Mouse (Mus musculus): Measurements from ENCODE around the gene Lrrc66. TPM values are rescaled to one million over a fixed set of nuclear protein-coding genes. Genes with fewer than 3 reads are reported as not detected.

Lrrc66 gene
- polyA plus RNA-seq, 1 experiment from 2014 or later: not detected

DNA sequence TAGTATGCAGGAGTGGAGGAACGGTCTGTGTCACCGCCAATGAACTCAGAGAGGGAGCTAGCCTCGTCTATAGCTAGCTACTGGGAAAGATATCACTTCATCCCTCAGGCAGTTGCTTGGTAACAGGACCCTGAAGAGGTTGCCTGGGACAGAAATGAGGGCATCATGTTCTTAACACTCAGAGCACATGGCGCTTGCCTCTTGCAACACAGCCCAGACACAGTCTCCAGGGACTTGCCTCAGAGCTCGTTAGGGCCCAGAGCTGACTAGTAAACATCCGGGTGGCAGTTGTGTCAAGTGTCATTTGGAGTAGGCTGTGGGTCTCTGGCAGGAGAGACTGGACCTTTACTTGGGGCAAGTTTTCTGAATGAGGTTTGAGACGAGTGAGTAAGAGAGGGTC, 58.5 kb downstream of the Lrrc66 start:
- Histone ChIP-seq H3K4me1 (peaks cover 4% of the 10 kb centered on the region), H3K9me3 (no peaks in the 10 kb centered on the region), H3K9ac (no peak overlapping the region), H3K4me3 (no peak overlapping the region), H3K36me3 (replicated peaks) (no peaks in the 10 kb centered on the region), H3K27me3 (replicated peaks) (no peaks in the 10 kb centered on the region), H3K4me2 (no peak overlapping the region), H3K27ac (no peak overlapping the region)
- ATAC-seq (replicated peaks): no peak
- WGBS: 80% methylated on average over 7 of the region's 7 CpGs

DNA sequence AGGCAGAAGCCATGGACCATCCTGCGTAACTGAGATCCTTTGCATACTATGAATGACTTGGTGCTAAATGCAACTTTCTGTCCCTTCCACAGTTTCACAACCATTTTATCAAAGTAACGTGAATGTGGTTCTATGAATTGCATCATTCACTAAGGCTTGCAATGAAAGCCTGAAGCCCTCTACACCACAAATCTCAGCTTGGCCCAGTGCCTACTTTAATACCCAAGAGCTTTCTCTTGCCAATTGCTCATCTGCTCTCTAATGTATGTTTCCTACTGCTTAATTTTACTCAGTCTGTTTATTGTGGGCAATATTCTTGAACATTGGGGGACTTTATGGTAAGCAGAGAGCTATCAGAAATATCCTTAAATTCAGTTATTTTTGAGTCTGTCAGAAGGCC, 59.5 kb downstream of the Lrrc66 start:
- H3K36me3 ChIP-seq (replicated peaks): no peaks in the 10 kb centered on the region
- H3K4me3 ChIP-seq: no peak overlapping the region
- no peaks in the 10 kb centered on the region for H3K27me3 ChIP-seq (replicated peaks)
- H3K27ac ChIP-seq: no peak overlapping the region
- ATAC-seq (replicated peaks): no peak
- H3K4me1 ChIP-seq: peaks cover 4% of the 10 kb centered on the region
- H3K9me3 ChIP-seq: no peaks in the 10 kb centered on the region
- no peak overlapping the region for H3K9ac ChIP-seq
- no peak overlapping the region for H3K4me2 ChIP-seq
- 85% methylated on average over 2 of the region's 2 CpGs for WGBS

DNA sequence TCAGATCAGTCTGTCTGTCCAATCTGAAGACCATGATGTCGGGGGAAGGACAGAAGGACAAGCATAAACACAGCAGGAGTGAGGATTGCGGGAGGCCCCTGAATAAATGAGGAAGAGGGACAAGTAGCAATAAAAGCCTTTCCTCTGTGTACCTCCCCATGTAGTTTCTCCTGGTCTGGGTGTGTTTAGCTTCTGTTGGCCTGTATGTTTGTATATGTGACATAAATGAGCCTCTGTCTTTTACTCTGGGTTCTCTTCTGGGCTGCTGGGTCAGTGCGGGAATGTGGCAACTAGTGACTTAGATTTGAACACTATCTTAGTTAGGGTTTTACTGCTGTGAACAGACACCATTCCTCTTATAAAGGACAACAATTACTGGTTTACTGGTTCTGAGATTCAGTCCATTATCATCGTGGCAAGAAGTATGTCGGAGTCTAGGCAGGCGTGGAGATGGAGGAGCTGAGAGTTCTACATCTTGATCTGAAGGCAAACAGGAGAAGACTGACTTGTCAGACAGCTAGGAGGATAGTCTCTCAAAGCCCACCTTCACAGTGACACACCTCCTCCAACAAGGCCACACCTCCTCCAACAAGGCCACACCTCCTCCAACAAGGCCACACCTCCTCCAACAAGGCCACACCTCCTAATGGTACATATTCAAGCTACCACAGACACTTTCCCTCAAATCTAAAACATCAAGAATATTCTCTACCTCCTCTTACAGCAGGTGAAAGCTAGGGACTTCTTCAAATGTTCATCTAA, 60.8 kb downstream of the Lrrc66 start:
- Histone ChIP-seq H3K27me3 (replicated peaks) (no peaks in the 10 kb centered on the region), H3K4me1 (peaks cover 4% of the 10 kb centered on the region), H3K4me3 (no peak overlapping the region), H3K9me3 (no peaks in the 10 kb centered on the region), H3K27ac (no peak overlapping the region), H3K9ac (no peak overlapping the region), H3K4me2 (no peak overlapping the region), H3K36me3 (replicated peaks) (no peaks in the 10 kb centered on the region)
- 90% methylated on average over 6 of the region's 6 CpGs for WGBS
- ATAC-seq (replicated peaks): no peak

DNA sequence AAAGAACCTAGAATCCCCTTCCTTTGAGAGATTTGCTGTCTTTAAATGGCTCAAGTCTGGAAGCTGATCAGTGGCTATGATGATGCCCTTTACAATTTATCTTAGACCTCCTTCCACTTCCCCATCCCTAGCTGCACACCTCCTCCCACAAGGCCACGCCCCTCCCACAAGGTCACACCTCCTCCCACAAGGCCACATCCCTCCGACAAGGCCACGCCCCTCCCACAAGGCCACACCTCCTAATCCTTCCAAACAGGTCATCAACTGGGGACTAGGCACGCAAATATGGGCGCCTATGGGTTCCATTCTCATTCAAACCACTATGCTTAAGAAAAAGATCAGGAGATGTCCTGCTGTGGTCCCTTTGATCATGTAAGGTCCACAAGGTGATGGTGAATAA, 63.1 kb downstream of the Lrrc66 start:
- H3K4me1 ChIP-seq: no peaks in the 10 kb centered on the region
- H3K9me3 ChIP-seq: no peaks in the 10 kb centered on the region
- WGBS: 82% methylated on average over 5 of the region's 5 CpGs
- no peak overlapping the region for H3K9ac ChIP-seq
- no peaks in the 10 kb centered on the region for H3K27me3 ChIP-seq (replicated peaks)
- H3K27ac ChIP-seq: no peak overlapping the region
- no peak for ATAC-seq (replicated peaks)
- no peak overlapping the region for H3K4me3 ChIP-seq
- no peak overlapping the region for H3K4me2 ChIP-seq
- H3K36me3 ChIP-seq (replicated peaks): no peaks in the 10 kb centered on the region

DNA sequence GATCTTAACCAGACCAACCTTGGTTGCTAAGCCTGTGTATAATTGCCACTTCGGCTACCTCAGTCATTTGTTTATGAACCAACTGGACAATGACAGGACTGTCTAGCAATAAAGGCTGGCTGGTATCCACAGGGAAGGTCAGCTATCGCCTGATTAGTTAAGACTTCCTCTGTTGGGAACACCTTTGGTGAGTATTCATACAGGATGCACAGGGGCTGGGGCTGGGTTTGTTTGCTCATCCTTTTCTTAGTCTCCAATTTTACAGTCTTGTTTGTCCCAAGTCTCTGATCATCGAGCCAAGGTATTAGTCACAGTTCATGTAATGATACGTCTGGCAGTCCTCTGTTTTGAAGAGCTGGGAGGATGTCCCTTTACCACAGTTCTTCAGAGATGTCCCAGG, 65.4 kb downstream of the Lrrc66 start:
- WGBS: 87% methylated on average over 4 of the region's 4 CpGs
- H3K4me1 ChIP-seq: no peaks in the 10 kb centered on the region
- no peaks in the 10 kb centered on the region for H3K9me3 ChIP-seq
- H3K4me2 ChIP-seq: no peak overlapping the region
- H3K4me3 ChIP-seq: no peak overlapping the region
- no peak for ATAC-seq (replicated peaks)
- no peak overlapping the region for H3K9ac ChIP-seq
- no peaks in the 10 kb centered on the region for H3K36me3 ChIP-seq (replicated peaks)
- H3K27ac ChIP-seq: no peak overlapping the region
- H3K27me3 ChIP-seq (replicated peaks): no peaks in the 10 kb centered on the region

DNA sequence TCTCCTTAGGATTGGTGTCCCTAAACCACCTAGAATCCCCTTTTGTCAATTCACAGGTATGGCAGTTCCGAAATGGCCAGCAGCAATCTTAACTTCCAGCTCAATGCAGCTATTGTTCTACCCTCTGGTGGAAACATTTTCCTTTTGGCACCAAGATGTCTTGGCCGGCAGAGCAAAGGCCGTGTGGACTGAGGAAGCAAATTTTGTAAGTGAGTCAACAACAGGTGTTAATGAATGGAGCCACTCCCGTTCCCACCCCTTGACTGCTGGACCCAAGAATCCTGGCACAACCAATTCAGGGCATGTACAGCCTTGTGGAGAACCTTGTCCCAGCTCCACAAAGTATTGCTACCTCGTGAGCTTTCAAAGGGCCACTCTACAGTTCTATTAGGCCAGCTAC, 66.2 kb downstream of the Lrrc66 start:
- Histone ChIP-seq H3K9ac (no peak overlapping the region), H3K9me3 (no peaks in the 10 kb centered on the region), H3K27me3 (replicated peaks) (no peaks in the 10 kb centered on the region), H3K36me3 (replicated peaks) (no peaks in the 10 kb centered on the region), H3K27ac (no peak overlapping the region), H3K4me2 (no peak overlapping the region), H3K4me3 (no peak overlapping the region), H3K4me1 (no peaks in the 10 kb centered on the region)
- 92% methylated on average over 5 of the region's 5 CpGs for WGBS
- no peak for ATAC-seq (replicated peaks)

DNA sequence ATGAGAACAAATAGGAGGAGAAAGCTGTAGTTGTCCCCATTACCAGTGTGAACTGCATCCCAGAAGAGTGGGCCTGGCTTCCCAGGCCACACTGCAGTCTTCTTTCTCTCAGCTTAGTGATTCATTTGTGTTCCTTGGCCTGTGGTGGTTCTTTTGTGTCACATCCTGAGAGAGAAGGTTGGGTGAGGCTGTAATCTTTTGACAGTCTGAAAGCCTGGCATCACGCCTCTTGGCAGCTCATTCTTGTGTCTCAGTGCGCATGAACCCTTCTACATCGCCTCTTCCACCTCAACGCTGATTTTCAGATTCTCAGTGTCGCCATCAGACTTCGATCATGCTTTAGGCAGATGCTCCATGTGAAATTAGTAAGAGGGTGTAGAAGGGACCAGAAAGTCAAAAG, 68.3 kb downstream of the Lrrc66 start:
- H3K36me3 ChIP-seq (replicated peaks): peaks cover 3% of the 10 kb centered on the region; the same call in 1 of the 2 replicates
- no peak for ATAC-seq (replicated peaks)
- WGBS: 90% methylated on average over 6 of the region's 6 CpGs
- no peak overlapping the region for H3K4me3 ChIP-seq
- no peak overlapping the region for H3K27ac ChIP-seq
- H3K27me3 ChIP-seq (replicated peaks): no peaks in the 10 kb centered on the region
- no peak overlapping the region for H3K4me2 ChIP-seq
- H3K9ac ChIP-seq: no peak overlapping the region
- no peaks in the 10 kb centered on the region for H3K4me1 ChIP-seq
- H3K9me3 ChIP-seq: no peaks in the 10 kb centered on the region

DNA sequence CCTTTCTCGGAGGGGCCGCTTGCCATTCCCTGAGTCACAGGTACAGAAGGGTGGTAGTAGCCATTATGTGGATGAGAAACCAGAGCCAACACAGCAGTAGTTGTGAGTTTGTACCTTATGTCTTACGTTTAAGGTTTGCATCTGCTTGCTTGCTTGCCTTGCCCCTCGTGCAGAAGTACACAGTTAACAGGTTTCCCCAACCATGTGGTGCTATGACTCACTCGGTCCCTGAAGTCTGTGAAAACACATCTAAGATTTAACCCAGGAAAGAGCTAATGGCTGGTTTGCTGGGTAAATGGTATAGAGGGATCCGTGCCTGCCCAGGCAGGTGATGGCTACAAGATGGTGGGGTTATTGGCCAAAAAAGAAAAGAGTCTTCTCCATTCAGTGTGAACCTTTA, 73.6 kb downstream of the Lrrc66 start:
- Histone ChIP-seq H3K36me3 (replicated peaks) (peaks cover 7% of the 10 kb centered on the region; the same call in 1 of the 2 replicates), H3K4me1 (no peaks in the 10 kb centered on the region), H3K27me3 (replicated peaks) (no peaks in the 10 kb centered on the region), H3K4me3 (no peak overlapping the region), H3K9me3 (no peaks in the 10 kb centered on the region), H3K27ac (no peak overlapping the region), H3K4me2 (no peak overlapping the region), H3K9ac (no peak overlapping the region)
- WGBS: 93% methylated on average over 6 of the region's 6 CpGs
- no peak for ATAC-seq (replicated peaks)

DNA sequence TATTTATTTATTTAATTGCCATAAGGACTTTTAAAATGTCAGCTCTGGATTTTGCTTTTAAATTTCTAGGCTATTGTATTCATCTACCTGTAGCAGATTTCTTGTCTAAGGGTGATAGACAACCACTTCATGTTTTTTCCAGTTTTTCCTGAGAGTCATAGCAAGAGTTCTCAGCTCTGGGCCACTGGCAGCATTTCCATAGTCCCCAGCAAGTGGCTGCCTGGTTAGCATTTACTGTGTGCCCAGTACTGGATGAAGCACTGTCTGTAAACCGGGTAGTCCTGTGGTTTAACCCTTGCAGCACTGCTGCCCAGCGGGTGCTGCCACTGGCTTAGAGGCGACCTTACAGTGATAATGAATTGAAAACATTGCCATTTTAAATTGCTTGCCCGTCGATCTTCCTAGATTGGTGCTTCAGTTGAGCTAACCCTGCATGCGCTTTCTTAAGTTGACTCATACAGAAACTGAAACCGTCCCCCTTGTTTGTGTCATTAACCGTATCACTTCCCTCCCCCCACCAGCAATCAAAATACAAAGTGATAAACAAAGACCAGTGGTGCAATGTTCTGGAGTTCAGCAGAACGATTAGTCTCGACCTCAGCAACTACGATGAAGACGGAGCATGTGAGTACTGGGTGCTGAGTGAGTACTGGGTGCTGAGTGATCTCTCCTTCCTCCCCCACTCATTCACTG, 75.4 kb downstream of the Lrrc66 start:
- Histone ChIP-seq H3K4me1 (no peaks in the 10 kb centered on the region), H3K9me3 (no peaks in the 10 kb centered on the region), H3K4me2 (no peak overlapping the region), H3K27ac (no peak overlapping the region), H3K27me3 (replicated peaks) (no peaks in the 10 kb centered on the region), H3K4me3 (no peak overlapping the region), H3K36me3 (replicated peaks) (peaks cover 7% of the 10 kb centered on the region; the same call in 1 of the 2 replicates), H3K9ac (no peak overlapping the region)
- ATAC-seq (replicated peaks): no peak
- WGBS: 79% methylated on average over 12 of the region's 12 CpGs

Other genes starting within 250 kb of the Lrrc66 start
- gene Cwh43, start 226.5 kb downstream of the Lrrc66 start, polyA plus RNA-seq (2015; fragmentation: Nextera tagmentation; extraction: Ambion mirVana): 0.28 and 0.59 TPM in 2 replicates
- 46.7 and 52.2 TPM in 2 replicates for gene Dcun1d4, start 151.5 kb downstream of the Lrrc66 start, polyA plus RNA-seq (2015; fragmentation: Nextera tagmentation; extraction: Ambion mirVana)
- gene Sgcb, start 15.3 kb upstream of the Lrrc66 start, polyA plus RNA-seq (2015; fragmentation: Nextera tagmentation; extraction: Ambion mirVana): 35.8 and 36.6 TPM in 2 replicates
- 0.30 and 0.52 TPM in 2 replicates for gene Spata18, start 18.9 kb upstream of the Lrrc66 start, polyA plus RNA-seq (2015; fragmentation: Nextera tagmentation; extraction: Ambion mirVana)